Mouse (Mus musculus): Measurements from ENCODE around the gene Oasl2.

- TF ChIP-seq TAL1 (conservative IDR thresholded peaks at IDR 0.05; ENCODE audit: low read depth, low read length) (no peak), CTCF (IDR thresholded peaks at IDR 0.05; ENCODE audit: low read depth, low read length) (no peak)
Measured at GRCm38 (mm10) chr5:114926153-114926684, 29.5 kb downstream of the Oasl2 start.
